Mouse (Mus musculus): Measurements from ENCODE around the gene Anks4b. TPM values are rescaled to one million over a fixed set of nuclear protein-coding genes. Genes with fewer than 3 reads are reported as not detected.
A peak's percentile ranks its signal among the peaks of the same experiment; 100 is the strongest.

The Anks4b gene
- under 1 TPM; 0.18 to 0.22 TPM for total RNA-seq (2021)
- long read RNA-seq, experiment 1 = 0 reads
- long read RNA-seq, experiment 2 = 0 reads

DNA sequence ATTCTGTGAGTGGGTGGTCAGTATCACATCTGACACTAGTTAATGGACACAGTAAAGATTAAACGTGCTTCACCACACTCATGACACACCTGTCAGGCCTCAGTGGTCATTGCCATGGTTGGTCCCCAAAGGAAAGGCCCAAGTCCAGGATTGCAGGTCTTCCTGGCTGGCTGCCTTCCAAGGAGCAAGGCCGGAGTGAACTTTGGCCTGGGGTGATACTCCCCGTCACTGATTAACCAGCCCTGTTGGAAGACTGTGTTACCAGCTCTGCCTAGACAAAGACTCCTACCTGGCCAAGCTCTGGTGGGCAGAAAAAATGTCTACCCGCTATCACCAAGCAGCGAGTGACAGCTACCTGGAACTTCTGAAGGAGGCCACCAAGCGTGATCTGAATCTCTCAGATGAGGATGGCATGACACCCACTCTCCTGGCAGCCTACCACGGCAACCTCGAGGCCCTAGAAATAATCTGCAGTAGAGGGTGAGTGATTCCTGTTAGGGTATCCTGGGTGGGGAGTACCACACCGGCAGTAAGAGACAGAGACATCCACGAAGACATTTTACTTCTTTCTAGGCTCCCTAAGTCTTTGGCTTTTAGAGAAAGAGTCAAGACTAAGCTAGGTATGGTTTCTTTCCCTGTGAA lies at the start of gene Anks4b:
Anks4b (plus strand) TSS at position 256 of the 642 bp plus-strand sequence.
- no peak for DNase-seq

DNA sequence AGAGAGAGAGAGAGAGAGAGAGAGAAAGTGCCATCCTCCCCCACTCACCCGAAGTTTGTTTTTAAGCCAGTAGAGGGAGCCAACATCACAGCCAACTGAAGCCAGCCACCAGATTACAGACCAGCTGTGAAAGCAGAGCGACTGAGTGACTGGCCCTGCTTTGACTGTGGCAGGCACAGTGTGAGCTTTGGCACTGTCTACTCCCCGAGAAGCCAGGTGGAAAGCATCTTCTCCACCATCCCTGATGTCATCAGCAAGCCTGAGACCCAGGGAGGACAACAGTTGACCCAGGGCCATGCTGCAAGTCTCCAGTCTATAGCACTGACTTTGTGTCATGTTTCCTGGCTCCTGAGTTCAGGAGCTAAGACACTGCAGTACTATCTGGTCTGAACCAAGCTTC lies 48.8 kb upstream of the Anks4b start:
- DNase-seq = peak; percentile 78 to 83

DNA sequence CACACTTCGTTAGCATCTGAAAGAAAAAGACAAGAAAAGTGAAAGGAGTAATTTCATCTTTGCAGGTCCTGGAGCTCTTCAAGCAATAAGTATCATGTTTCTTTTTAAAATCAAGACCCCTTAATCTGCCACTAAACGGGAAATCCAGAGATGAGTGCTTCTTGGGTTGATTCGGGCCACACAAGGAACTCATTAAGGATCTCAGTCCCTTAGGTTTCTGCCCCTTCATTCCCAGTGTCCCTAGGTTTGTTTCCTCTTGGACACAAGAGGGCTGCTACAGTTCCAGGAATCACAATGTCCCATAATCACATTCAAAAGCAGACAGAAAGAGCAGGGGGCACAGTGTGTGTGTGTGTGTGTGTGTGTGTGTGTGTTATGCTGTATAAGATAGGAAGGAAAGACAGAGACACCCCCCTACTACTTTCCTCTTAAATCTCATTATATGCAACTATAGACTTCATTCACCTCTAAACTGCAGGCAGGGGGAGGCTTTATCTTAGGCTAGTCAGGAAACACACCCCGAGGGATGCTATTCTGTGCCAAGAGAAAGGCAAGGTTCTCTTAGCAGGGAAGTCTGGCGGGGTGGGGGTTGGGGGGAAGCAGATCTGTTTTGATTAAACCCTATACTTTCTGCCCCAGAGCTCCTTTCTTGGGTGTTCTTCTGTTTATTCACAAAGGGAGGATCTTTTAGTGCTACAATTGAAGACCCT lies 46.5 kb upstream of the Anks4b start:
- DNase-seq = no peak

DNA sequence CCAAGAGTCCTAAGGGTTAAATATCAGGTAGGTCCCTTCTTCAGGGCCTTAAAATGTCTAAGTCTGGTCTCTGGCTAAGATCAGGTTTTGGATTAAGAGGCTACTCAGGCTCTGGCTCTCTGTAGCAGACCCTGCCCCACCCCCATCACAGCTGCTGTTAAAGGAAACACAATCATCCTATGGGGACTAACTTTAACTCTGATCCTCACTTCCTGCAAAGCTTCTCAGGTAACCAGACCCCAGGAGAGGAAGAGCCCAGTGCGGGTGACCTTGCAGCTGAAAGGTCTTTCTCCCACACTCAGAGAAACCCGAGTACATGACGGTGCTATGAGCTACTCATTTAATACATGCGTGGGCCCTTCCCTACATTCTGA lies 46.0 kb upstream of the Anks4b start:
- no peak for DNase-seq

DNA sequence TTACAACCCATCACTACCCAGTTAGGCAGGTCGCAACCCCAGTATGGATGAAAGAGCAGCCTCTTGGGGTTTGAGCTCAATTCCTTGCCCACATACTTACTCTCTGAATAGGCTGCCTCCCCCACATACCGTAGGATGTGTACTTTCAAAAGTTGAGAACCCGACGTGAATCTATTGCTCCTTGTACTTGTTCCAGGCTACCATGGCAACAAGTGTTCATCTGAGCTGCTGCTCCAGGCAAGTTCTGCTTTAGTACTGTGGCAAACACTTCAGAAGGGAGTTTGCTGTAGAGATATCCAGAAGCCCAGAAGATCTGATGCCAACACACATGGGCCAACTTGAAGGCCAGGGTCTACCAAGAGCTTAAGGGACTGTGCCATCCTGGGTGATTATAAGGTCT lies 44.7 kb upstream of the Anks4b start:
- no peak for DNase-seq

DNA sequence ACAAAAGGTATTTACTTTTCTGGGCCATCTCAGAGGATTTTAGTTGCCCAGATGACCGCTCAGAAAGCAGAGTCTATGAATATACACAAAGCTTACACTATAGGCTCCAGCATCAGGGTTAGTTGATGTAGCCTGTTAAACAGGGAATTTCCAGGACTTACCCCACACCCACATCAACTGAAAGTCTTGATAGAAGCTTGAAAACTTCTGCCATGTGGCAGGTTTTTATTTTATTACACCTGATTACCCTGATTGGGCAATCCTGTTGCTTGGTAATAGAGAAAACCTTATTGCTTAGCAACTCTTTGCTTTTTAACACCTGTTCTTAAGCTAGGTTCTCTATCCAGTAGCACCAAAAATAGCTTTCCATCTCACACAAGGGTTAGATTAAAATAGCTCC lies 30.9 kb upstream of the Anks4b start:
- DNase-seq = no peak

DNA sequence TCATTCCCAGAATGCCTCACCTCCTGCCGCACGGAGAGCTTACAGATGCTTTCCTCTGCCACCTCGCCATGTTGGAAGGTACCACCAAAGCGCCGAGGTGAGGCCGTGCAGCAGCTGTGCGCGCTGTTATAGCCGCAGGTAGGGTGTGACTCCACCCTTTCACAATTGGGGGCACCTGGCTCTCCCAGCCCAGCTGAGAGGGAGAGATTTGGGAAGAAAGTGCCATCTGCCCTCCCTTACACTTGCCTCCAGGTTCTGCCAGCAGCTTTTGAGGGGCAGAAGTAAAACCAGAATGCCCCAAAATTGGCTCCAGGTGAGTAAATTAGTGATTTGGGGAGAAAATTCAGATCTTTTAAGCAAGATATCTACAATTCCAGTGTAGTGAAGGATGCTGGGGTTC lies 28.5 kb upstream of the Anks4b start, which contains the start of gene Zp2:
Zp2 (minus strand) TSS at position 101 of the 400 bp plus-strand sequence.
- no peak for DNase-seq

DNA sequence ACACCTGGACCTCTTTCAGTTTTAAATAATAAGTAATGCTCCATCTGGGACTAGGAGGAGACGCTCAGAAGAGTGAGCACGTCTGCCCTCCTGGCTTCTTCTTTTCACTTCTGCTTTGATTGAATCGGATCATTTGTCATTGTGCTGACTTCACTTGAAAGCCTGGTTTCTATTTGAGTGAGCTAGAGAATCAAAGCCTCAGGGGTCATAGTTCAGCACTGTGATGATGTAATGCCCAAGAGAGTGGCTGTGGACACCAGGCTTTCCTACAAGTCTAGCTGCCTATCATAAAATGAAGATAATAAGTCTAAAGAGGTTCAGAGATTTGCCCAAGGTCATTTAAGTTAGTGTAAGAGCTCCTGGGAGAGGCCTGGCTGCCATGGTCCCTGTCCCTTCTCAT lies 23.4 kb upstream of the Anks4b start:
- peak in 1 of 2 experiments; percentile 51 for DNase-seq

DNA sequence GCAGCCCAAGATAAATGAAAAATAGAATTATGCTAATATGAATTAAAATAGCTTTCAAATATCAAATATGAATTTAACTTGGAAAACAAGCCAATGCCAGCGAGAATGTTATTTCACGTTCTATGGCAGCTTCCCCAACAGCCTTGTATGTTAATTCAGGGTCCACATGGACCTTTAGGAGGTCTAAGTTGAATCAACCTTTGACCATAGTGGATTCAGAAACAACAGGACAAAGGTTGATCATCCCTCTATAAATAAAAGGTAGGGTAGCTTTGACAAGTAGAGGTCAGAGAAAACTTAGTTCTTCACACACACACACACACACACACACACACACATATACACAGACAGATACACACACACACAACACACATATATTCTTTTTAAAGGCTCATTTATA lies 22.8 kb upstream of the Anks4b start:
- DNase-seq = no peak

DNA sequence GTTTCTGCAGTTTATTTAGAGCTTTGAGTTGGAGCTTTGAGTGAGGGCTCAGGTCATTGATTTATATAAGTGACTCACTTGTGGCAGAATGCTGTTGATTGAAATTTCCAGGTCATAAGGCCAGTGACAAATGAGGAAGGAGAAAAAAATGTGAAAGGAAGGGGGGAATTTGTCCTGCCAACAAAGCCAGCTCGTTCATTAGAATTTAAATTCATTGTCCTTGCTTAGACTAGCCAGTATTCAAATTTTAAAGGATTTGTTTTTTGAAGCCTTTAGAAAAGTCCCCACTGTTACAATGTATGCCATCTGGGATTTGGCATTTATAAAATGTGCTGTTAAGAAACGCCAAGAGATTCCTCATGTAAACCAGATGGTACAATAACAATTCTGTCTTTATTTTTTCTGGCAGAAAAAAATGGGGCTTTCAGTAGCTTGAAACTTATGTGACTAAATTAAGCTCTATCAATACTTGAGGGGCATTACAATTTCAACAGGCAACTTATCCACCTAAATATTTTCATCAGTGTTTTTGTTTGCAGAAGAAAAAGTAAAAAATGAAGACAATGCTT lies 16.7 kb upstream of the Anks4b start:
- no peak for DNase-seq

DNA sequence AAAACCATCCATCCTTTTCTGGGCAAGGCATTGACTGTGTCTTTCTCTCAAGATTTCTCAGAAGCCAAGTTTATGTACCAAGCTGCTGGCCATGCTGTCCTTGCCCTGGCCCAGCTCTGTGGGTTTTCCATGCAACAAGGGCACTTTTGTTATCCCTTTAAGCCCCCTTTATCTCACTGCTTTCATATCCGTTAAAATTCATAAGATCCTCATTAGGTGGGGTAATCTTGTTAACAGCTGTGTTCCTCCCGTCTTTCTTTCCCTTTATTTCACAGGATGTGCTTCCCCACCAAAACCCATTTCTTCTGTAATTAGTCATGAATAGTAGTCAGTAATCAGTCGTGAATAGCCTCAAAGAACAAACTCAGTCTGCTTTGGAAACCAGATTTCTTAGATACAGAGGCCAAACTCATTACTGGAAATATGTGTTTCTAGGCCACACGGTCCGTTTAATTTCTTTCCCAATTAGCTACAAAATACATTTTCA lies 16.0 kb upstream of the Anks4b start:
- no peak for DNase-seq

DNA sequence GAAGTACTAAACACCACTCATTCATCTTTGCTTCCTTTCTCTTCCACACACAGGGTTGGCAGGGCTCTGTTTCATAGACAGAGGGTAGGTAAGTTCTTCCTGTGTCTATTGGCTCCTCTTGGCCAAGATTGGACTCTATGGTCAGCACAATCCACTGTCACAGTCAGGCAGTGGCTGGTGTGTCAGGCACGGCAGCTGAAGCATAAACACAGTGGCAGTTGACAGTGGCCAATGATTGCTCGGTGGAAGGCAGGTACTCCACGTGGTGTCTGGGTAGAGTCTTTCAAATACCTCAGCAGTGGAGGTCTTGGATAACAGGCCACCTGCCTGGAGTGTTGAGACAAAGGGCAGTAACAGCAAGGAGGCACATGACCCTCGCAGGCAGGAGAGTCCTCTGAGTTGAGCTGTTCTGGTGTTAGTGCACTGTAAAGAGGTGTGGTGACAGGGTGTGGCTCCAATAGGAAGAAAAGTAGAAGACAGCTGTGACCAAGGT lies 15.5 kb upstream of the Anks4b start:
- DNase-seq = no peak

DNA sequence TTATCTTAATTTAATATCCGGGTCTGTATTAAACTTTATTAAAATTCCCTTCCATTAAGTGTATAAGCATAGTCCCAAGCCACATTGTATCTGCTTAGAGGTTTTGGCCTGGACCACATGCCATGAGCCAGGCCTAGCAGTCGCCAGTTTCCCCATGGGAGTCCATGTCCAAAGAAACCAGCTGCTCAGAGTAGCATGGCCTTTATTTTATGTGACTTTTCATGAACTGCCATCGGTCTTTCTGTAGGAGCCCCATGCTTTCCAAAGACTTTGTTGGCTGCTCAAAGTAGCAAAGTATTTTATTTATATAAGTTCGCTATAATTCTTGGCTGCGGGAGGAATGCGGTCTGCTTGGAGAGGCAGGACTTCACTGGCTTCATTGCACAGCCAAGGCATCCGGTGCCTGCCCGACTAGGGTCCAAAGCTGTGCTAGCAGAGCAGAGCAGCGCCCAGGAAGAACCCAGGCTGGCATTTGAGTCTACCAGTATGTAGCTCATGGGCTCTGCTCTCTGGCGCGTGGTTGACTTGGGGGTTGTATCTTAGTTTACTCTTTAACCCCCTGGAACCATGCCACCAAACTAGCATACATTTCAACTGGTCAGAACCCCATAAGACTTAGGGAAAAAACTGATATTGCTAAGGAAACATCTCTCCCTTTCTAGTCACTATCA lies 9.9 kb upstream of the Anks4b start:
- no peak for DNase-seq

DNA sequence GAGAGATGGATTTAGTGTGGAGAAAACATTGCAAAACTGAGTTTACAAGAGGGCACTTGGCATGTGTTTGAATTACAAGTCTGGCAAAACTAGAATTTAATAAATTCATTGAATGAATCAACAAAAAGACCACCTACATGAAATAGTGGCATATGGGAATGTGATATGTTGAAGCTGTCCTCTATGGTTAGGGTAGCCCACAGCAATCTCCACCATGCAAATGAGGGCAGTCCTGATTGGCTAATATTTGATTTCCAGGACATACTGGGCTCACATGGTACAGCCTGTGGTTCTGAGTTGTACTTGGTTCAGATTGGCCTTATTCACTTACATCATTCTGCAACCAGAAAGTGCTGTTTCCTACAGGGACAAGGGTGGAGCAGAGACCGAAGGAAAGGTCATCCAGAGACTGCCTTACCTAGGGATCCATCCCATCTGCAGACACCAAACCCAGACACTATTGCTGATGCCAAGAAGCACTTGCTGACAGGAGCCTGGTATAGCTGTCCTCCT lies 1.4 kb upstream of the Anks4b start:
- DNase-seq = no peak

DNA sequence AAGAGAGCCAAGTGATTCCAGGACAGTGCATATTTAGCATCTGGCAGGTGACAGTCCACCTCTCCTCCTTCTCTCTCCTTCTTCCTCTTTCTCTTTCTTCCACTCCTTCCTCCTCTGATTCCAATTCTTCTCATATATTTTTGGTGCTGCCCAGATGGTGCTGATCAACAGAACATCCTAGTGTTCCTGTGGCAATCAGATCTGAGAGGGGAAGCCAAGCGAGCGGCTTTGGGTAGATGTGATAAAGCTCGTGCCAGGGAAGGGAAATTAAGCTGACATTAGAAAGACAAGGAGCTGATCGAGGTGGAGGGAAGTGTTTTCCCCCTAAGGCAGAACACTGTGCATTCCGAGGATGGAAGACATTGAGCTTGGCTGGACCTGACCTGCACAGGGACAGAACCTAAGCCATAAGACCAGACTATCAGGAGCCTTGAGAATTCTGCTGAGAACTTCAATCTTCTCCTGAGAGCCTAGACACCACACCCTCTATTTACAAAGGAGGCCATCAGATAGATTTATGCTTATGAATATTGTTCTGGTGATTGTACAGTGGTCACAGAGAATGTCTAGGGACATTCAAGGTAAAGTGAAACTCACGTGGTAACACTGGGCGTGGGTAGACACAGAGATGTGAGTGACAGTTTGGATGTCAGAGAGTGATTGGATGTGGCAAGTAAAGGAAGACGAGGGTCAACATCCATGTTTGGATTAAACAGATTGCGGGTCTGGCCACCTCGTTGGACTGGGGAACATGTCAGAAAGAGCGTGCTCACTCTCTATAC lies 1.3 kb downstream of the Anks4b start:
- DNase-seq = no peak

DNA sequence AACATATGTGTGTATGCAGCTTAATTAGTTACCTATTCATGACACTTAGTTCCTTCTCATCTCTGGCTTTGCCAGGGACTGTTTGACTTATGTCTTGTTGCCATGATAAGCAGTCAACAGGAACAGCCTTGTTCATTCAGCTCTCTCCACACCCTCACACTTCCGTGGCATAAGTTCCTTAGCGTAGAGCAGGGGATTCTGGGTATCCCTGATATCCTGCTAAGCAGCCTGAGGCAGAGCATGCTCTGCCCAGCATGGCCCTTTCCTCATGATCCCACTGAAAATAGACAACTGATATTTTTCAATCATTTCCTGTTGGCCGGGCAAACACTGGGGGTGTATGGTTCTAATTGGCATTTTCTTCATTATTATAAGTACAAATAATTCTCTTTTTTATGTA lies 4.0 kb downstream of the Anks4b start:
- DNase-seq = no peak

DNA sequence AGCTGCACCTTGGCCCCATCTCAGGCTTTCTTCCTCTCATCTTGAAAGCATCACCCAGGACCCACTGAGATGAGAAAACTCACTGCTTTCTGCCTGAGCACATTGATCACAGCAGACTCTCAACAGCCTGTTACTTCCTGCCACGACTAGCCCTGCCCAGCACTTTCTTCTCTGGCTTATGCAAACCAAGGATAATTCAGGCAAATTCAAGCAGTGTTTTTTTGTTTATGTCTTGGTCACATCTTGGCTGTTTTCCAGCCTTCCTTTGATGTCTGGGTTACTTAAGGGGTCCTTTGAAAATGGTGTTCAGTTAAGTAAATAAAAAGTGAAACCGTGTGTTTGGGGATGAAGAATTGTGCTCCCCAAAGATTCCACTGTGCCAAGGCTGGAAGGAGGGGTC lies 5.3 kb downstream of the Anks4b start:
- DNase-seq = no peak

DNA sequence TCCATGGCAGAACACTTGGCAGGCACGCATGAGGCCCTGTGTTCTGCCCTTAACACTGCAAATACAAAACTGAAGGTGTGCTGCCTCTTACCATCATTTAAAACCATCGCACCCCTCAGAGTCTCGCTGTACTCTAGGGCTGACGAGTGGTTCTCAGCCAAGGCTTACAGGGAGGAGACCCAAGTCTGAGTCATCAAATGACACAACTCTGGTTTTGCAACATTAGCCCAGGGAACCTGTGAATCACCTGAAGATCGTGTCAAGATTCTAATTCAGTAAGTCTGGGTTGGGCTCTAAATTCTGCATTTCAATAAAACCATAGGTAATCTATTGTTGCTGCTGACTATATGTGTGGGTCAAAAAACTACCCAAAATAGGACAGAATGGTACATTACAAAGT lies 6.9 kb downstream of the Anks4b start:
- DNase-seq = no peak

DNA sequence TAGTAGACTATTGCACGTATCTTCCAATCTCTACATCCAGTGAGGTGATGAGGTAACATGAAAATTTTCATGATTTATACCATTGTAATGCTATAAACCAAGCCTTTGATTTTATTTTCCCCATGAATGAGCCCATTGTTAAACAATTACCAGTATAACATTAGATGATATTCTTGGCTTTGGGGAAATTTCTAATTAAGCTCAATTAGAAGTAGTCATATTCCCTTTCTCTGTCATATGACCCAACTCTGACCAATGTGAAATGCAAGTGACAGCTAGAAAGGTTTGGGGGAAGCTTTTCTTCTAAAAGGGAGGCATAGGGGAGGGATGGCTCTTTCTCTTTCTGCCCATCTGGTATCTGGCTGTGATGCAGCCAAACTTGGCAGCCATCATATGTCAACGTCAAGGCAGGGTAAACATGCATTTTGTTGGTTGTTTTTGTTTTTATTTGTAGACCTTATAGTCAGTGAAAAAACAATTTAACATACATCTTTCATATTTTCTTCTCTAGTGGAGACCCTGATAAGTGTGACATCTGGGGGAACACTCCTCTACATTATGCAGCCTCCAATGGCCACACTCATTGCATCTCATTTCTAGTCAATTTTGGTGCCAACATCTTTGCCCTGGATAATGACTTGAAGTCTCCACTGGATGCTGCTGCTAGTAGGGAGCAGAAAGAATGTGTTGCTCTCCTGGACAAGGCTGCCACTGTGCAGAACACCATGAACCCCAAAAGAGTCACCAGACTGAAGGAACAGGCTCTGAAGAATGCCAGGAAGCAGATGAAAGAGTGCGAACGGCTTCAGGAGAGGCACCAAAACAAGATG lies 8.0 kb downstream of the Anks4b start:
- no peak for DNase-seq

DNA sequence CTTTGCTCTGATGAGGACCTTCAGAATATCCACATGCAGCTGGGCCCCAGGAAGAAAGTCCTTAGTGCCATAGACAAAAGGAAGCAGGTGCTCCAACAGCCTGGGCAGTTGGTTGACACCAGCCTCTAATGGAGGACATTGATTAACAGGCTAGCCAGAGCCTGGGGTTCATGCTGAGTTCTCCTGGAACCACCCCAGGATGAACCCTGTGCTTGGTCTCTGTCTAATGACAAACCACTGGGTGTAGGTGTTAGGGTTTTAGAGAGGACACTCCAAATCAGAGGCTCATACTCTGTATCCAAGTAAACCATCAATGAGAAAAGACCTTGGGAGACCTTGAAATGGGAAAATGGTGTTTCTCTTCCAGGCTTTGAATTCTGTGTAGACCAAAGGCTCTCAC lies 9.2 kb downstream of the Anks4b start:
- DNase-seq = no peak

DNA sequence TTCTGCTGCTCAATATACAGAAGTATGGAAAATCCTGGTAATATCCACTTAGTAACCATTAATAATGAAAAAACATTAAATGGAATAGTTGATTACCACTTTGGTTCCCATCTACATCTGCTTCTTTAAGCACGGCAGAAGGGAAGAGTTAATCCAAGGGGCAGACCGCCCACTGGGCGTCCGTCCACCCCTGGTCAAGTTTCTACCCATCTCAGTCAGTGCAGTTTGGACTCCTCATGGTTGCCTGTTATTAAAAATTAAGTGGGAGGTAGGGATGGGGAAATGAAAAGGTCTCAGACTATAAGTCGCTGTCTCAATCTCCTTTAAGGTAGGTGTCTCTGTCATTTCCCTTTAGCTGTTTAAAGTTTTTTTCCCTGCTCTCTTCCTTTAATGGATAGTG lies 15.3 kb downstream of the Anks4b start:
- no peak for DNase-seq
